Mouse (Mus musculus): ENCODE results near the gene Rbl1. TPM values are rescaled to one million over a fixed set of nuclear protein-coding genes. Genes with fewer than 3 reads are reported as not detected.

The Rbl1 gene
- total and polyA plus RNA-seq, 3 experiments = 10.9 to 97.4 (median 88.2) TPM

DNA sequence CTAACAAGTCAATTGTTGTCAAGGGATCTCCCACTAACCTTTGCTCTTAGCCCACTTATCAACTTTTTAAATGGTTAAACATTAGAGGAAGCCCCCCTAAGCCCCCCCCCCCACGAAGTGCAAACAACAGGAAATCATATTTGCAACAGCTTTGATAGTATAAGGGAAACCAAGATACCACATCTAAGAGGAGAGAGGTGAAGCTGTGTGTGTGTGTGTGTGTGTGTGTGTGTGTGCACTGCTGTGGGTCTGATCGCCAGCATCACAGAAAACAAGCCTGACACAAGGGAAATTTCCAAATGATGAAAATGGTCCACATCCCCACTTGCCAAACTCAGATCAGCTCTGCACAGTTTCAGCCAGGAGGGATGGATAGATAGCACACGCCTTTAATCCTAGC, 85.3 kb downstream of the Rbl1 start:
- ATAC-seq (ENCODE audit: extremely low read depth, insufficient number of reproducible peaks, low FRiP score, poor library complexity, severe bottlenecking) (no peak), DNase-seq (ENCODE audit: low spot score) (no peak)
- Histone ChIP-seq H3K36me3 (replicated peaks) (peaks cover 86% of the 10 kb centered on the region), H3K9me3 (replicated peaks) (no peaks in the 10 kb centered on the region), H3K27me3 (ENCODE audit: insufficient read depth, low read length) (no peaks in the 10 kb centered on the region), H3K4me3 (ENCODE audit: low read depth, low read length) (no peak overlapping the region), H3K4me1 (ENCODE audit: insufficient read depth, low read depth, low read length) (no peaks in the 10 kb centered on the region)
- TF ChIP-seq GATA1 (IDR thresholded peaks at IDR 0.05; ENCODE audit: borderline replicate concordance, low read length) (no peak), GATA2 (IDR thresholded peaks at IDR 0.05; ENCODE audit: borderline replicate concordance, low read depth, low read length) (no peak), CTCF (IDR thresholded peaks at IDR 0.05; ENCODE audit: low read depth, low read length) (no peak), POLR2AphosphoS5 (IDR thresholded peaks at IDR 0.05; ENCODE audit: insufficient replicate concordance, low read depth, low read length) (no peak), TAL1 (conservative IDR thresholded peaks at IDR 0.05; ENCODE audit: low read depth, low read length) (no peak)

DNA sequence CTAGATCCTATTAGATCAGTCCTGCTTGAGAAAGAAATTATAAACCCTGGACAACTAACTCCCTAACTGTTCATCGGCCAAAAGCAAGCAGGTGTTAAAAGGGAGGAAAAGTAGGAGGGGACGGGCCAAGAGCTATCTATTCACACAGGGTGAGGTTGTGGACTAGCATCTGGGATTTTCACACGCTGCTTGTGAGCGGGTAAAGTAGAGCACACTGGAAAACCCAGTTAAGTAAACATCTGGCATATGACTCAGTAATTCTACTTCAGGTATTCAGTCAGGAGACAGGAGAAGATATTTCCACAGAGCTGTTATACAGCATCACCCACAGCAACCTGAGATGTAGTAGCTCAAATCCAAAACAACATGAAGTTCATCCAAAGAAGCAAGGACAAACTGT, 85.8 kb downstream of the Rbl1 start:
- Histone ChIP-seq H3K27me3 (ENCODE audit: insufficient read depth, low read length) (no peaks in the 10 kb centered on the region), H3K9me3 (replicated peaks) (no peaks in the 10 kb centered on the region), H3K36me3 (replicated peaks) (peaks cover 86% of the 10 kb centered on the region), H3K4me1 (ENCODE audit: insufficient read depth, low read depth, low read length) (no peaks in the 10 kb centered on the region), H3K4me3 (ENCODE audit: low read depth, low read length) (no peak overlapping the region)
- DNase-seq (ENCODE audit: low spot score) (no peak), ATAC-seq (ENCODE audit: extremely low read depth, insufficient number of reproducible peaks, low FRiP score, poor library complexity, severe bottlenecking) (no peak)
- TF ChIP-seq POLR2AphosphoS5 (IDR thresholded peaks at IDR 0.05; ENCODE audit: insufficient replicate concordance, low read depth, low read length) (no peak), GATA1 (IDR thresholded peaks at IDR 0.05; ENCODE audit: borderline replicate concordance, low read length) (no peak), GATA2 (IDR thresholded peaks at IDR 0.05; ENCODE audit: borderline replicate concordance, low read depth, low read length) (no peak), CTCF (IDR thresholded peaks at IDR 0.05; ENCODE audit: low read depth, low read length) (no peak), TAL1 (conservative IDR thresholded peaks at IDR 0.05; ENCODE audit: low read depth, low read length) (no peak)

DNA sequence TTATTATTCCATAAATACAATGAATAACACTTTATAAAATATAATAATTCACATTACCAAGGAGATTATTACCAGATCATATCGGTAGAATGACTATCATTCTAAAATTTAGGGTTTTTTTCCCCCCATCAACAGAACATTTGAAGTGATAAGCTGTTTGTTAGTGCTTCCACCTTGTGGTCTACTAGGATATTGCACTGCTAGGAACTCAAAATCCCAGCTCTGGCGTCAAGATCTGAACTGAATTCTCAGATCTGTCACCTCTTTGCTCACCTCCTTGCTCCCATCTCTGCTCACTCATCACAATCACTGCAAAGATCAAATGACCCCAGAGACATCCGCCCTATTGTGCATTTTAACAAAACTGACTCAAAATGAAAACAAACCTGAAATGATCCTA, 87.4 kb downstream of the Rbl1 start:
- DNase-seq (ENCODE audit: low spot score) (no peak), ATAC-seq (ENCODE audit: extremely low read depth, insufficient number of reproducible peaks, low FRiP score, poor library complexity, severe bottlenecking) (no peak)
- Histone ChIP-seq H3K9me3 (replicated peaks) (no peaks in the 10 kb centered on the region), H3K27me3 (ENCODE audit: insufficient read depth, low read length) (no peaks in the 10 kb centered on the region), H3K4me3 (ENCODE audit: low read depth, low read length) (no peak overlapping the region), H3K36me3 (replicated peaks) (peaks cover 86% of the 10 kb centered on the region), H3K4me1 (ENCODE audit: insufficient read depth, low read depth, low read length) (no peaks in the 10 kb centered on the region)
- TF ChIP-seq TAL1 (conservative IDR thresholded peaks at IDR 0.05; ENCODE audit: low read depth, low read length) (no peak), CTCF (IDR thresholded peaks at IDR 0.05; ENCODE audit: low read depth, low read length) (peak; percentile 74)

DNA sequence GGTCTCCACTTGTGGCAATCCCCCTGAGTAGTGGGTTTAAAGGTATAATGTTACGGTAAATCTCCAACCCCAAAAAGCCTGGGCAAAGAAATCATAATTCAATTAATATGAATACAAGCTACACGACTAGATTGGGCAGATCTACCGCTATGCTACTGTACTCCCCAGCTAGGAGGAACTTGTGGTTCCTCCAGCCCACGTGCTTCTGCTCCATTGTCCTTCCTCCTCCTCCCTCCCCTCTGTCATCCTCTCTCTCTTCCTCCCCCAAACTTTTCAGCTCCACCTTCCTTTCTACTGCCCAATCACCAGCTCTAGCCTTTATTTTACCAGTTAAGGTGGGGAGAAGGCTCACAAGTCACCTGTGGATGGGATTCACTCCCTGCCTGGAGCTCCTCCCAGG, 96.1 kb downstream of the Rbl1 start:
- H3K9me3 ChIP-seq (replicated peaks) = no peaks in the 10 kb centered on the region
- peaks cover 90% of the 10 kb centered on the region for H3K36me3 ChIP-seq (replicated peaks)
- no peak for DNase-seq (ENCODE audit: low spot score)
- no peaks in the 10 kb centered on the region for H3K27me3 ChIP-seq (ENCODE audit: insufficient read depth, low read length)
- peaks cover 6% of the 10 kb centered on the region for H3K4me1 ChIP-seq (ENCODE audit: insufficient read depth, low read depth, low read length)
- no peak for ATAC-seq (ENCODE audit: extremely low read depth, insufficient number of reproducible peaks, low FRiP score, poor library complexity, severe bottlenecking)
- TF ChIP-seq GATA1 (IDR thresholded peaks at IDR 0.05; ENCODE audit: borderline replicate concordance, low read length) = no peak
- TF ChIP-seq CTCF (IDR thresholded peaks at IDR 0.05; ENCODE audit: low read depth, low read length) = no peak
- TF ChIP-seq POLR2AphosphoS5 (IDR thresholded peaks at IDR 0.05; ENCODE audit: insufficient replicate concordance, low read depth, low read length) = no peak
- no peak for TF ChIP-seq TAL1 (conservative IDR thresholded peaks at IDR 0.05; ENCODE audit: low read depth, low read length)
- no peak overlapping the region for H3K4me3 ChIP-seq (ENCODE audit: low read depth, low read length)

DNA sequence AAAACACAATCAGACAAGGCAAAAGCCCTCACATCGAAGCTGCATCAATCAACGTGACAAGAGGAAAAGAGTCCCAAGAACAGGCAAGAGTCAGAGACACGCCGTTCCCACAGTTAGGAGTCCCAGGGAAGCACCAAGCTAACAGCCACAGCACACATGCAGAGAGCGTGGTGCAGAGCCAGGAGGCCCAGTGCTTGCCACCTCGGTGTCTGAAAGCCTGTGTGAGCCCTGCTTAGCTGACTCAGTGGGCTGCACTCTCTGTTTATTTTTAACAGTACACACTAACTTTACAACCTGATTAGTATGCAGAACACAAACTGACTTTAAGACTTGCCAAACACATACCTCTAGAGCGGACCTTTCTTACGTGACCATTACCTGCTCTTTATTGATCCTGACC, 99.9 kb downstream of the Rbl1 start:
- TF ChIP-seq GATA1 (IDR thresholded peaks at IDR 0.05; ENCODE audit: borderline replicate concordance, low read length) (no peak), CTCF (IDR thresholded peaks at IDR 0.05; ENCODE audit: low read depth, low read length) (no peak), TAL1 (conservative IDR thresholded peaks at IDR 0.05; ENCODE audit: low read depth, low read length) (no peak), GATA2 (IDR thresholded peaks at IDR 0.05; ENCODE audit: borderline replicate concordance, low read depth, low read length) (no peak), POLR2AphosphoS5 (IDR thresholded peaks at IDR 0.05; ENCODE audit: insufficient replicate concordance, low read depth, low read length) (no peak)
- DNase-seq (ENCODE audit: low spot score) (no peak), ATAC-seq (ENCODE audit: extremely low read depth, insufficient number of reproducible peaks, low FRiP score, poor library complexity, severe bottlenecking) (no peak)
- Histone ChIP-seq H3K9me3 (replicated peaks) (no peaks in the 10 kb centered on the region), H3K36me3 (replicated peaks) (peaks cover 90% of the 10 kb centered on the region), H3K4me3 (ENCODE audit: low read depth, low read length) (no peak overlapping the region), H3K4me1 (ENCODE audit: insufficient read depth, low read depth, low read length) (peaks cover 8% of the 10 kb centered on the region), H3K27me3 (ENCODE audit: insufficient read depth, low read length) (no peaks in the 10 kb centered on the region)

DNA sequence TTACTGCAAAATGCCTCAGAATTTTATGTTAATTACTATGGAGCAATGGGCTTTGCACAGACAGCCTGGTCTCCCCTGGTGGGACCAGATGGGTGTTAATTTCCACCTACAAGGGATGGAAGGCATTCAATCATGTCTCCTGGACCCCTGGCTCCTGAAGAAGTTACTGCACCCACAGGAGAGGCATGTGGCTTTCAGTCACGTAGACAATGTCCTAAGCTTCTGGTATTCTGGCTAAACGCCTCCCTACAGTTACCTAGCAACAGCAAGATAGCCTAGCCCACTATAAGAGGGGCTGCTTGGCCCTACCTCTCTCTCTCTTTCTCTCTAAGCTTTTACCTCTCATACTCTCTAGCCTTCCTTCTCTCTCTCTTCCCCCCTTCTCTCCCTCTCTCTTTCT, 102.1 kb downstream of the Rbl1 start:
- no peaks in the 10 kb centered on the region for H3K27me3 ChIP-seq (ENCODE audit: insufficient read depth, low read length)
- H3K4me1 ChIP-seq (ENCODE audit: insufficient read depth, low read depth, low read length) = peaks cover 2% of the 10 kb centered on the region; the same call in 1 of the 2 replicates
- no peak for TF ChIP-seq POLR2AphosphoS5 (IDR thresholded peaks at IDR 0.05; ENCODE audit: insufficient replicate concordance, low read depth, low read length)
- no peak for TF ChIP-seq GATA1 (IDR thresholded peaks at IDR 0.05; ENCODE audit: borderline replicate concordance, low read length)
- TF ChIP-seq CTCF (IDR thresholded peaks at IDR 0.05; ENCODE audit: low read depth, low read length) = no peak
- TF ChIP-seq GATA2 (IDR thresholded peaks at IDR 0.05; ENCODE audit: borderline replicate concordance, low read depth, low read length) = no peak
- TF ChIP-seq TAL1 (conservative IDR thresholded peaks at IDR 0.05; ENCODE audit: low read depth, low read length) = no peak
- H3K9me3 ChIP-seq (replicated peaks) = no peaks in the 10 kb centered on the region
- H3K36me3 ChIP-seq (replicated peaks) = peaks cover 89% of the 10 kb centered on the region
- H3K4me3 ChIP-seq (ENCODE audit: low read depth, low read length) = no peak overlapping the region
- ATAC-seq (ENCODE audit: extremely low read depth, insufficient number of reproducible peaks, low FRiP score, poor library complexity, severe bottlenecking) = no peak
- DNase-seq (ENCODE audit: low spot score) = no peak

DNA sequence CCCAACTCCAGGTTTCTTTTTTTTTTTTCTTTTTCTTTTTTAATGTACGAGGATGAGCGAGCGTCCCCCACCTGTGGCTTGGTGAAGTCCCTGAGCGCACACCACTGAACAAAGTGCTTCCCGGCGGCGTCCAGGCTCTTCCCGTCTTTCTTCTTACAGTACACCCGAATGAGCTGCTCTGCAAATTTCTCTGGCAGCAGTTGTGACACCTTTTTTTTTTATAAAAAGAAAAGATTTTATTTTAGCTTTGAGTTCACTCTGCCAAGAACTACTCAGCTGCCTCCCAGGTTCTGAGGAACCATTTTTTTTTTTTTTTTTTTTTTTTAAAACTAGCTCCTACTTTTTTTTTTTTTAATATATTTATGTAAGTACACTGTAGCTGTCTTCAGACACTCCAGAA, 102.7 kb downstream of the Rbl1 start:
- DNase-seq (ENCODE audit: low spot score) = no peak
- Histone ChIP-seq H3K4me1 (ENCODE audit: insufficient read depth, low read depth, low read length) (peaks cover 2% of the 10 kb centered on the region; the same call in 1 of the 2 replicates), H3K36me3 (replicated peaks) (peaks cover 90% of the 10 kb centered on the region), H3K9me3 (replicated peaks) (no peaks in the 10 kb centered on the region), H3K27me3 (ENCODE audit: insufficient read depth, low read length) (no peaks in the 10 kb centered on the region), H3K4me3 (ENCODE audit: low read depth, low read length) (no peak overlapping the region)
- TF ChIP-seq POLR2AphosphoS5 (IDR thresholded peaks at IDR 0.05; ENCODE audit: insufficient replicate concordance, low read depth, low read length) (no peak), CTCF (IDR thresholded peaks at IDR 0.05; ENCODE audit: low read depth, low read length) (no peak), TAL1 (conservative IDR thresholded peaks at IDR 0.05; ENCODE audit: low read depth, low read length) (no peak), GATA1 (IDR thresholded peaks at IDR 0.05; ENCODE audit: borderline replicate concordance, low read length) (no peak), GATA2 (IDR thresholded peaks at IDR 0.05; ENCODE audit: borderline replicate concordance, low read depth, low read length) (no peak)
- no peak for ATAC-seq (ENCODE audit: extremely low read depth, insufficient number of reproducible peaks, low FRiP score, poor library complexity, severe bottlenecking)
